Mouse (Mus musculus): ENCODE data around the gene Gpr62. TPM values are rescaled to one million over a fixed set of nuclear protein-coding genes. Genes with fewer than 3 reads are reported as not detected.

Gene Gpr62
- polyA plus RNA-seq, 1 experiment from 2014 or later, result 0.12 TPM

GRCm38 (mm10) chr9:106462430-106462800 is 3.3 kb downstream of the Gpr62 start:
- H3K4me3 ChIP-seq (ENCODE audit: low read depth, low read length), result no peak overlapping the region
- H3K9me3 ChIP-seq (ENCODE audit: control insufficient read depth, low read length), result no peaks in the 10 kb centered on the region
- ATAC-seq (ENCODE audit: low FRiP score) (no peak), DNase-seq (ENCODE audit: low spot score, missing footprints) (peak; percentile 83)
- no peak overlapping the region for H3K9ac ChIP-seq (ENCODE audit: low read length)
- H3K4me2 ChIP-seq, result no peak overlapping the region
- H3K36me3 ChIP-seq (ENCODE audit: control insufficient read depth, insufficient read depth, low read length), result peaks cover 23% of the 10 kb centered on the region
- WGBS, result 89% methylated on average over 12 of the region's 12 CpGs
- peaks cover 34% of the 10 kb centered on the region for H3K4me1 ChIP-seq (ENCODE audit: control insufficient read depth, insufficient read depth, low read length)
- H3K27me3 ChIP-seq (ENCODE audit: control insufficient read depth, insufficient read depth, low read length), result peaks cover 7% of the 10 kb centered on the region
- H3K27ac ChIP-seq (ENCODE audit: low read depth, low read length), result no peak overlapping the region

- DNase-seq (ENCODE audit: low spot score, missing footprints) (peak; percentile 62), ATAC-seq (ENCODE audit: low FRiP score) (no peak)
- Histone ChIP-seq H3K4me3 (ENCODE audit: low read depth, low read length) (no peak overlapping the region), H3K36me3 (ENCODE audit: control insufficient read depth, insufficient read depth, low read length) (peaks cover 23% of the 10 kb centered on the region), H3K4me1 (ENCODE audit: control insufficient read depth, insufficient read depth, low read length) (peaks cover 40% of the 10 kb centered on the region), H3K4me2 (no peak overlapping the region), H3K9me3 (ENCODE audit: control insufficient read depth, low read length) (no peaks in the 10 kb centered on the region), H3K27me3 (ENCODE audit: control insufficient read depth, insufficient read depth, low read length) (peaks cover 7% of the 10 kb centered on the region), H3K9ac (ENCODE audit: low read length) (no peak overlapping the region), H3K27ac (ENCODE audit: low read depth, low read length) (no peak overlapping the region)
- WGBS, result 82% methylated on average over 16 of the region's 16 CpGs
These were observed 3.9 kb downstream of the Gpr62 start for GRCm38 (mm10) chr9:106461641-106462429.

- Histone ChIP-seq H3K27me3 (ENCODE audit: control insufficient read depth, insufficient read depth, low read length) (peaks cover 7% of the 10 kb centered on the region), H3K36me3 (ENCODE audit: control insufficient read depth, insufficient read depth, low read length) (peaks cover 23% of the 10 kb centered on the region), H3K27ac (ENCODE audit: low read depth, low read length) (no peak overlapping the region), H3K4me3 (ENCODE audit: low read depth, low read length) (no peak overlapping the region), H3K9me3 (ENCODE audit: control insufficient read depth, low read length) (no peaks in the 10 kb centered on the region), H3K4me2 (no peak overlapping the region), H3K4me1 (ENCODE audit: control insufficient read depth, insufficient read depth, low read length) (peaks cover 48% of the 10 kb centered on the region), H3K9ac (ENCODE audit: low read length) (no peak overlapping the region)
- WGBS, result 96% methylated on average over 9 of the region's 9 CpGs
- DNase-seq (ENCODE audit: low spot score, missing footprints) (peak; percentile 44), ATAC-seq (ENCODE audit: low FRiP score) (no peak)
These were observed 4.7 kb downstream of the Gpr62 start for GRCm38 (mm10) chr9:106461026-106461415.

- Histone ChIP-seq H3K9me3 (ENCODE audit: control insufficient read depth, low read length) (no peaks in the 10 kb centered on the region), H3K9ac (ENCODE audit: low read length) (no peak overlapping the region), H3K4me2 (no peak overlapping the region), H3K27ac (ENCODE audit: low read depth, low read length) (no peak overlapping the region), H3K4me1 (ENCODE audit: control insufficient read depth, insufficient read depth, low read length) (peaks cover 53% of the 10 kb centered on the region), H3K36me3 (ENCODE audit: control insufficient read depth, insufficient read depth, low read length) (peaks cover 23% of the 10 kb centered on the region), H3K27me3 (ENCODE audit: control insufficient read depth, insufficient read depth, low read length) (peaks cover 7% of the 10 kb centered on the region; the same call in 1 of the 2 replicates), H3K4me3 (ENCODE audit: low read depth, low read length) (no peak overlapping the region)
- no peak for ATAC-seq (ENCODE audit: low FRiP score)
- 80% methylated on average over 18 of the region's 18 CpGs for WGBS
- peak; percentile 79 for DNase-seq (ENCODE audit: low spot score, missing footprints)
These were observed 5.2 kb downstream of the Gpr62 start for GRCm38 (mm10) chr9:106460401-106461025.

- no peak for ATAC-seq (ENCODE audit: low FRiP score)
- Histone ChIP-seq H3K9ac (ENCODE audit: low read length) (no peak overlapping the region), H3K4me2 (no peak overlapping the region), H3K4me3 (ENCODE audit: low read depth, low read length) (no peak overlapping the region), H3K27me3 (ENCODE audit: control insufficient read depth, insufficient read depth, low read length) (peaks cover 6% of the 10 kb centered on the region; the same call in 1 of the 2 replicates), H3K27ac (ENCODE audit: low read depth, low read length) (no peak overlapping the region), H3K36me3 (ENCODE audit: control insufficient read depth, insufficient read depth, low read length) (peaks cover 23% of the 10 kb centered on the region), H3K4me1 (ENCODE audit: control insufficient read depth, insufficient read depth, low read length) (peaks cover 54% of the 10 kb centered on the region), H3K9me3 (ENCODE audit: control insufficient read depth, low read length) (no peaks in the 10 kb centered on the region)
- DNase-seq (ENCODE audit: low spot score, missing footprints), result no peak
- 85% methylated on average over 15 of the region's 15 CpGs for WGBS
These were observed 5.8 kb downstream of the Gpr62 start for GRCm38 (mm10) chr9:106459946-106460345.

- 63% methylated on average over 5 of the region's 5 CpGs for WGBS
- Histone ChIP-seq H3K27me3 (ENCODE audit: control insufficient read depth, insufficient read depth, low read length) (no peaks in the 10 kb centered on the region; the same call in 1 of the 2 replicates), H3K4me2 (peak overlapping the region; percentile 78), H3K27ac (ENCODE audit: low read depth, low read length) (peak overlapping the region; percentile 97; the same call in 1 of the 2 replicates), H3K9ac (ENCODE audit: low read length) (peak overlapping the region; percentile 49), H3K9me3 (ENCODE audit: control insufficient read depth, low read length) (no peaks in the 10 kb centered on the region), H3K4me1 (ENCODE audit: control insufficient read depth, insufficient read depth, low read length) (peaks cover 55% of the 10 kb centered on the region), H3K4me3 (ENCODE audit: low read depth, low read length) (no peak overlapping the region), H3K36me3 (ENCODE audit: control insufficient read depth, insufficient read depth, low read length) (peaks cover 17% of the 10 kb centered on the region)
- ATAC-seq (ENCODE audit: low FRiP score) (no peak), DNase-seq (ENCODE audit: low spot score, missing footprints) (no peak)
These were observed 7.8 kb downstream of the Gpr62 start for GRCm38 (mm10) chr9:106457920-106458319.

- Histone ChIP-seq H3K9me3 (ENCODE audit: control insufficient read depth, low read length) (no peaks in the 10 kb centered on the region), H3K4me2 (peak overlapping the region; percentile 78), H3K4me3 (ENCODE audit: low read depth, low read length) (peak overlapping the region; percentile 88), H3K27ac (ENCODE audit: low read depth, low read length) (peak overlapping the region; percentile 97), H3K36me3 (ENCODE audit: control insufficient read depth, insufficient read depth, low read length) (peaks cover 13% of the 10 kb centered on the region), H3K27me3 (ENCODE audit: control insufficient read depth, insufficient read depth, low read length) (no peaks in the 10 kb centered on the region), H3K4me1 (ENCODE audit: control insufficient read depth, insufficient read depth, low read length) (peaks cover 63% of the 10 kb centered on the region), H3K9ac (ENCODE audit: low read length) (peak overlapping the region; percentile 97)
- DNase-seq (ENCODE audit: low spot score, missing footprints) (peak; percentile 95), ATAC-seq (ENCODE audit: low FRiP score) (no peak)
- WGBS, result 40% methylated on average over 9 of the region's 9 CpGs
These were observed 8.6 kb downstream of the Gpr62 start for GRCm38 (mm10) chr9:106457163-106457559.

- ATAC-seq (ENCODE audit: low FRiP score), result peak; percentile 26
- H3K4me1 ChIP-seq (ENCODE audit: control insufficient read depth, insufficient read depth, low read length), result peaks cover 66% of the 10 kb centered on the region
These were observed 9.2 kb downstream of the Gpr62 start for GRCm38 (mm10) chr9:106456325-106457162.

More at GRCm38 (mm10) chr9:106456325-106457162, 9.2 kb downstream of the Gpr62 start:
- Histone ChIP-seq H3K9ac (ENCODE audit: low read length) (peak overlapping the region; percentile 97), H3K4me2 (peak overlapping the region; percentile 78), H3K9me3 (ENCODE audit: control insufficient read depth, low read length) (no peaks in the 10 kb centered on the region), H3K4me3 (ENCODE audit: low read depth, low read length) (peak overlapping the region; percentile 88), H3K36me3 (ENCODE audit: control insufficient read depth, insufficient read depth, low read length) (peaks cover 8% of the 10 kb centered on the region), H3K27ac (ENCODE audit: low read depth, low read length) (peak overlapping the region; percentile 97), H3K27me3 (ENCODE audit: control insufficient read depth, insufficient read depth, low read length) (no peaks in the 10 kb centered on the region)
- no peak for DNase-seq (ENCODE audit: low spot score, missing footprints)
- 25% methylated on average over 15 of the region's 15 CpGs for WGBS
